Mouse (Mus musculus) cerebellum, postnatal 4 days (tissue): Measurements from ENCODE around the gene Pcsk4.

Source experiments
- DNase-seq, 2 experiments: peaks; one replicate each; pipeline ENCODE4 v3.0.0; 2022; ENCODE audit warnings: low spot score in 2 of 2, mixed read lengths in 1 of 2

The Pcsk4 gene

DNA sequence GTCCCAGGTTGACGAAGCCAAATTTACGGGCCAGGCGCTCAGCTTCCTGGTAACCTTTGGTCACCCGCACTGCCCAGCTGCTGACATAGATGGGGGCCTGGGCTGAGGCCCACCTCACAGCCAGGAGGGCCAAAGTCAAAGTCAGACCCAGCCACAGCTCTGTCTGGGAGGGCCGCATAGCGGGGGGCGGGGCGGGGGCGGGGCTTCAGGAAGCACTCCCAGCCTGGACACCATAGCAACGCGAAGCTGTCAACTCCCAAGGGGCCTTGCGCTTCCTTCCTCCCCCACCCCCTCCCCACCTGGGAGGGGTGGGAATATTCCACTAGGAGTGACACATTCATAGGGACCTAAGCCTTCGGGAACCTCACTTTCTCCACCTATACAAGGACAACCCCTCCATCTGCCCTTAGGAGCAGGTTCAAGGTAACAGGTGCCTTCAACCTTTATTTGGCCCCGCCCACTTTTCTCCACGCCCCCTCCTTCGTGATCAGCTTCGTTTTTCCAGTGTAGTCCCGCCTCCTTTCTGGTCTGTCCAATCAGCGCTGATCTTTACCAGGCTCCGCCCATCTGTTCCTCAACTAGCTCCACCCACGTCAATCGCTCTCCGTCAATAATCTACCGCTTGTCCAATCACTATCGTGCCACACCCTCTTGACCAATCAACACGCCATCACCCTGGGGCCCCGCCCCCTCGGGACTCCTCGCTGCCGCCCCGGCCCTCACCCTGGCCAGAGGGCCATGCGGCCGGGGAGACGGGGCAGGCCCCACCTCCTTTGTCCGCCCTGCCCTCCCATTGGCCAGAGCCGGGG is at the start of gene Pcsk4, which contains the start of gene Reep6:
Gene Pcsk4 (minus strand): TSS at position 226 of the 809 bp plus-strand sequence.
Gene Reep6 (plus strand): TSS at position 681 of the 809 bp plus-strand sequence.
- DNase-seq, result peak; percentile 95 to 97

DNA sequence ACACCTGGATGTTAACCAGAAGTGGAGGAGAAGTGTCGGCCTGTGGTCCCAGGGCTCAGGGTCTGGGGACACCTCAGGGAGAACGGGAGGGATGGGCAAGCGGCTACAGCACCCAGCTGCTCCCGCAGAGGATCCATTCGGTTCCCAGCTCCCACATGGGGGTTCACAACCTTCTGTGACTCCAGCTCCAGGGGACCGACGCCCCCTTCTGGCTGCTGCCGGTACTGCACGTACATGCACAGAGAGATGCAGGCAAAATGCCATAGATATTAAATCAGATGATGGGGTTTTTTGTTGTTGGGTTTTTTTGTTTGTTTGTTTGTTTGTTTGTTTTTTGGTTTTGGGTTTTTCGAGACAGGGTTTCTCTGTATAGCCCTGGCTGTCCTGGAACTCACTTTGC is 48.4 kb upstream of the Pcsk4 start:
- DNase-seq, result peak in 1 of 2 experiments; percentile 61

DNA sequence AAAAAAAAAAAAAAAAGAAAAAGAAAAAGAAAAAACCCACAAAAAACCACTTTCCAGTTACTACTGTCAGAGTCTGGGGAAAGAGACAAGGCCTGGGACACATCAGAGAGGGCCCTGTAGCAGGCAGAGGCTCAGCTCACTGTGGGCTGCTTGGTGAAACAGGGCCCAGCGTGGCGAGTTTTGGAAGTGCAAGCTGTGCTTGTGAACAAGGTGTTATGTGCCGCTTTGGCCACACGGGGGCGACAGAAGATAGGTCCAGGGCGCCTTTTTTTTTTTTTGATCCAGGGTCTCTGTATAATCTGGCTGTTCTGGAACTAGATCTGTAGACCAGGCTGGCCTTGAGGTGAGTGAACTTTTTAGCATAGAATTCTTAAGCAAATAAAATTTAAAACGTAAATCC is 46.9 kb upstream of the Pcsk4 start:
- DNase-seq, result peak; percentile 93 to 96

DNA sequence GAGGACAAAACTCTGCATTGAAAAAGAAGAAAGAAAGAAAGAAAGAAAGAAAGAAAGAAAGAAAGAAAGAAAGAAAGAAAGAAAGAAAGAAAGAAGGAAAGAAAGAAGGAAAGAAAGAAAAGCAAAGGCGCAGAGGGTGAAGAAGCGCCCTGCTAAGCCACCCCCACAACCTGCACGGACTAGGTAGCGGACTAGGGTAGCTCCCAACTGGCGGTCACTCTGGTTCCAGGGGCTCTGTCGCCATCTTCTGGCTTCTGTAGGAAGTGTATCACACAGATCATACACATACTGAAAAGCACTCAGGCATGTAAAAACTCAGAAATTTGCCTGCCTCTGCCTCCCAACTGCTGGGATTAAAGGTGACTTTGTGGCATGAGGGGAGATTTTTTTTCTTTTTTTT is 44.8 kb upstream of the Pcsk4 start:
- DNase-seq, result peak in 1 of 2 experiments; percentile 80

DNA sequence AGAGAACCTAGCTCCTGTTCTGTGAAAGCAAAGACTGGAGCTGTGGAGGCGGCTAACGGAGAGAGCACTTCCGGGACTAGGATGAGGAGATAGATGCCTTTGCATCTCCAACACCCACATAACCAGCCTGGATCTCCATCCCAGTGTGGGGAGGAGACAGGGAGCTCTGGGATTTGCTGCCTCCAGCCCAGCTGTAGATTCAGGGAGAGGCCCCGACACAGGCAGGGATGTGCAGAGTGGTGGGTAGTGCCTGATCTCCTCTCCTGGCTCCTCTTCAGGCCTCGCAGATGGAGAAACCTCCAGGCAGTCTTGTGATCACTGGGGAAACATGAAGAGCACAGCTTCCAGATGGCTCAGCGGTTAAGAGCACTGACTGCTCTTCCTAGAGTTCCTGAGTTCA is 43.4 kb upstream of the Pcsk4 start:
- DNase-seq, result no peak

DNA sequence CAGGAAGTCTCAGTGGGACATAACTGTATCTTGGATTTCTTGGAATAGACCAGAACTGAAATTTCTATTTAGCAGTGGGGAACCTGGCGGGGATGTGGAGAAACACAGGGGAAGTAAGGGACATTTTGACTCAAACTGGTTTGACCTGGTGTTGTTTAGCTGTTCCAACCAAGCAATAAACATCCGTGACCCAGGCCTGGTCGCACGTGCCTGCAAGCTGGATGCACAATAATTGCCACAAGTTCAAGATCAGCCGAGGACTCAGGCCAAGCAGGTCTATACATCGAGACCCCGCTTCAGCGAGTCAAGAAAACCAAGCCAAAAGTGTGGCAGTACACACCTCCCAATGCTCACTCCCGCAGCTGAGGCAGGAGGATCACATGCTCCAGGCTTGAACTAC is 42.7 kb upstream of the Pcsk4 start:
- no peak for DNase-seq

DNA sequence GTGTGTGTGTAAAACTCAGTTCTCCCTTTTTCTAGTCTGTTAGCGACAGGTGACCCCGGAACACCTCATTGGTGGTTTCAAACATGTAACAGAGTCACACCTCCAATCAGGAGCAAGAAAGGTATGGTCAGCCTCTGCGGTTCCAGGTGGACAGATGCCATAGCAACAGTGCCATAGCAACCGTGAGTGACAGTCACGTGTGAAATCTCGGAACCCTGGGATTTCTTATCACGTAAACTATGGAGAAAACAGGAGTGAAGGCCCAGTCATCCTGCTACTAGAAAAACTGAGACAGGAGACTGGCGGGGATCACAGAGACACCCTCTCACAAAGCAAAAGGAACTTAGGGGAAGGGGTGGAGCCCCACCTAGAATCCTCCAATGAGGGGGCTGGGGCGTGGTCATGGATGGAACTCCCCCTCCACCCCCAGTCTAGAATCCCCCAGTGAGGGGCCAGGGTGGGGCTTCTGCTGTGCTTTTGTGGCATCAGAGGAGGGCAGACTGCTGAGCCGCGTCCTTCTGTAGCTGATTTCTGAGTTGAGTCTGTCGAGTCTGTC is 42.2 kb upstream of the Pcsk4 start:
- peak in 1 of 2 experiments; percentile 48 for DNase-seq

DNA sequence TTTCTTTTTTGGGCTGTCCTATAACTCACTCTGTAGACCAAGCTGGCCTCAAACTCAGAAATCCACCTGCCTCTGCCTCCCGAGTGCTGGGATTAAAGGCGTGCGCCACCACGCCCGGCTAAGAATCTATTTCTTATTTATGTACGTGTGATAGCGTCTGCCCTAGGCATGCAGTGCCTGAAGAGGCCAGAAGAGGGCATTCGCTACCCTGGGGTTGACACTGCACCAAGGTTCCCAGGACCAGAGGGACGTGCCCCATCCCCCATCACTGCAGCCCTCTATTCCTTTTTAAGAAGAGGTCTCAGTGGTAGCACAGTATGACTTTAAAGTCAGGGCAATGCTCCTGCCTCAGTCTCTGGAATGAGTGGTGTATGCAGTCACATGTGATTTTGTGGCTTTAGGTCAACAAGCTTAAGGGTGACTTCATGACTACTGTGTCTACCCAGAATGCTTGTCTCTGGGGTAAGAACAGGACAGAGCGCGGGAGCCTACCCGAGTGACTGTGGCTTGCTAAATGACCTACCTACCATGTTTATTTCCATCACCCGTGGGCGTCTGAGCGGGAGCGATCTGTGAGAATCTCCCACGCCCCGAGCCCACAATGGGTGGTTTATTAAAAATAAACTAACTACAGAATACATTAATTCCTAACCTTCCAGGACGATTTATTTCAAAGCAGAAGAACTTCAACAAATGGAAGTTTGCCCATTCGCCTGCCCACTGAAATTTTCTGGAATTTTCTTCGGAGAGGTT is 40.9 kb upstream of the Pcsk4 start:
- DNase-seq, result no peak

DNA sequence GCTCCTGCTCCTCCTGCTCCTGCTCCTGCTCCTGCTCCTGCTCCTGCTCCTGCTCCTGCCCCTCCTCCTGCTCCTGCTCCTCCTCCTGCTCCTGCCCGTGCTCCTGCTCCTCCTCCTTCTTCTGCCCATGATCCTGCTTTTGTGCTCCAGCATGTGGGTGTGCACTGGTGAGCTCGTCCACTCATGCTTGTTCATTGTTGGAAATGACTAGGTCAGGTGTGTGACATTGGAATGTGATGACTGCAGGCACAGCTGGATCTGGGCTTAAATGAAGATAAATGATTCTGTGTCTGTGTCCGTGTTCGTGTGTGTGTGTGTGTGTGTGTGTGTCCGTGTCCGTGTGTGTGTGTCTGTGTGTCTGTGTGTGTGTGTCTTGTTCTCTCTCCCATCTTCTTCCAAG is 39.1 kb upstream of the Pcsk4 start:
- DNase-seq, result no peak

DNA sequence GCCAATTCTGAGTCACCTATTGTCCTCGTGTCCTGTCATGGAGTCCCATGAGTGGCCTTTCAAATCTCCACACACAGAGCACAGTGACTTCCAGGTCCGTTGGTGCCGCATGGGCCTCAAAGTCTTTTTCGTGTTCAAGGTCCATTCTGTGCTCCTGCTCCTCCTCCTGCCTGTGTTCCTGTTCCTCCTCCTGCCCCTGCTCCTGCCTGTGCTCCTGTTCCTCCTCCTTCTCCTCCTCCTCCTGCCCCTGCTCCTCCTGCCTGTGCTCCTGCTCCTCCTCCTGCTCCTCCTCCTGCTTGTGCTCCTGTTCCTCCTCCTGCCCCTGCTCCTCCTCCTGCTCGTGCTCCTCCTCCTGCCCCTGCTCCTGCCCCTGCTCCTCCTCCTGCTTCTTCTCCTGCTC is 38.7 kb upstream of the Pcsk4 start:
- DNase-seq, result no peak

DNA sequence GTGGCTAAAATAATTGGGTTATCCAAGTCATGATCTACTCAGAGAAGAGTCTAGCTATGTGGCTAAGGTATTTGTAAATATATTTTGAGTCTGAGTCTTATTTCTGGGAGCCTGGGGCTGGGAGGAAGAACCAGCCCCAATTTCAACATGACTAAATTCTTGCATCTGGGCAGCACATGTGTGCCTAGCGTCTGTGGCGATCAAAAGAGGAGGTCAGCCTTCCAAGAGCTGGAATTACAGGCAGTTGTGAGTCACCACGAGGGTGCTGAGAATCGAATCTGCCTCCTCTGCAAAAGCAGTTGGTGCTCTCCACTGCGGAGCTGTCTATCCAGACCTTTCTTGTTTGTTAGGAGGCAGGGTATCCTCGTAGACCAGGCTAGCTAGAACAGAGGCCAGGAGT is 36.4 kb upstream of the Pcsk4 start:
- DNase-seq, result no peak

DNA sequence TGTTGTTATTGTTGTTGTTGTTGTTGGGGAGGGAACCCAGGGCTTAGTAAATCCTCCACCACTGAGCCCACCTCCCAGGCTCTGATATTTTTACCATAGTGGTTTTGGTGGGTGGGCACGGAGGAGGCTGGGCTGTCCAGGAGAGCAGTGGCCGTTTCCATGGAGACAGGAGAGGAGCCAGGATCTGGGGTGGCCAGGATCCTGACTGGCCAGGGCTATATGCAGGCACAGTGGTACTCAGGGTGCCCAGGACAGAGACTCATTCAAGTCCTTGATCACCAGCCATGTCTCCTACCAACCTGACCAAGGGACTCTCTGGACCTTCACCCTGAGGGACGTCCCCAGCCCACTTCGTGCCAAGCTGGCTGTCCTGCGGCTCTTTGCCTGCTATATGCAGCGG is 34.4 kb upstream of the Pcsk4 start:
- DNase-seq, result no peak

DNA sequence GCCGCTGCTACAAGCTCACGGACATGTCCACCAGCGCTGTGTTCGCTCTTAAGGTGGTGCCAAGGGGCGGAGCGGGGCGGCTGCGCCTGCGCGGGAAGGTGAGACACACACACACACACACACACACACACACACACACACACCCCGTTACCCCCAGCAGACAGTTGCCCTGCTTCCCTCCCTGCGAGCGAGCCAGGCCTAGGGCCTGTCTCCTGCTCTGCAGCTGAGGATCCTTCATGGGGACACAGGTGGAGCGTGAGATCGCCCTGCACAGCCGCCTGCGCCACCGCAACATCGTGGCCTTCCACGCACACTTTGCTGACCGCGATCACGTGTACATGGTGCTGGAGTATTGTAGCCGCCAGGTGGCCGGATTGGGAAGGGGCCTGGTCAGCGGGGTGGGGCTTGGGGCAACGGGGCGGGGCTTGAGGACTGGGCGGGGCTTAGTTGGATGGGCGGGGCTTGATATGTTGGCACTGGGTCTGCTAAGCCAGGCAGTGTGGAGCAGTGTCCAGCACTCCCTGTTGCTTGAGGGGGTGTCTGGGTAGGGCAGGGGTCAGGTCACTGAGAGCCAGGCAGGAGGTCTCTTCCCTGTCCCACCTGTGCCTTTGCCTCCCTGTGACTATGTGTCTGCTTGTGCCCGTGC is 28.8 kb upstream of the Pcsk4 start:
- DNase-seq, result no peak

DNA sequence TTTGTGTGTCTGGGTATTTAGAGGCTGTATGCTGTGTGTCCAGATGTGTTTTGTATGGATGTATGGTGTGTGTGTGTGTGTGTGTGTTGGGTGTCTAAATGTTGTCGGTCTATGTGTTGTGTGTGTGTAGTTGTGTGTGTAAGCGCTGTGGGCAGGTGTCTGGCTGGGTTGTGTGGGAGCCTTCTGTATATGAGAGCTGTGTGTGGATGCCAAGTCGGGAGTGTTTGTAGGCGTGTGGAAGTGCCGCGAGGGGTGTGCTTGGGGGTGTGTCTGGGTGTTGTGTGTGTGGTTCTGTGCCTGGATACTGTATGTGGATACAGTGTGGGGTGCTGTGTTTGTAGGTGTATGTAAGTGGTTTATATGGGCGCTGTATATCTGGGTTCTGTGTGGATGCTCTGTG is 28.0 kb upstream of the Pcsk4 start:
- DNase-seq, result no peak

DNA sequence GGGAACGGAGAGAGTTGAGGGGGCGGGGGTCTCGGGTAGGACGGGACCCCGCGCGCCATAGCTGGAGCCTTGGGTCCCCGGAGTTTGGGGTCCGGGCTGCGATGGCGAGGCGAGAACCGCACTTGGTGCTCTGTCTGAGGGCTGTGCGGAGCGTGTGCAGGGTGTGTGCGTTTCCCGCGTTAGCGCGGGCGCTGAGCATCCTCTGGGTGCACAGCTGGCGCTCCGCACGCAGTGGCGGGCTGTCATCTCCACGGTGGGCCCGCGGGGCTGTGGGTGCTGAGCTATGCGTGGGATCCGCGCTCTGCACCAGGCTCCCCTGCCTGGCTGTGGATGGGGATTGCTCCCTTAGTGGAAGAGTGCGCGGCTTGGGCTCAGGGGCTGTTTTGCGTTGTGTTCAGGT is 27.4 kb upstream of the Pcsk4 start:
- DNase-seq, result no peak

DNA sequence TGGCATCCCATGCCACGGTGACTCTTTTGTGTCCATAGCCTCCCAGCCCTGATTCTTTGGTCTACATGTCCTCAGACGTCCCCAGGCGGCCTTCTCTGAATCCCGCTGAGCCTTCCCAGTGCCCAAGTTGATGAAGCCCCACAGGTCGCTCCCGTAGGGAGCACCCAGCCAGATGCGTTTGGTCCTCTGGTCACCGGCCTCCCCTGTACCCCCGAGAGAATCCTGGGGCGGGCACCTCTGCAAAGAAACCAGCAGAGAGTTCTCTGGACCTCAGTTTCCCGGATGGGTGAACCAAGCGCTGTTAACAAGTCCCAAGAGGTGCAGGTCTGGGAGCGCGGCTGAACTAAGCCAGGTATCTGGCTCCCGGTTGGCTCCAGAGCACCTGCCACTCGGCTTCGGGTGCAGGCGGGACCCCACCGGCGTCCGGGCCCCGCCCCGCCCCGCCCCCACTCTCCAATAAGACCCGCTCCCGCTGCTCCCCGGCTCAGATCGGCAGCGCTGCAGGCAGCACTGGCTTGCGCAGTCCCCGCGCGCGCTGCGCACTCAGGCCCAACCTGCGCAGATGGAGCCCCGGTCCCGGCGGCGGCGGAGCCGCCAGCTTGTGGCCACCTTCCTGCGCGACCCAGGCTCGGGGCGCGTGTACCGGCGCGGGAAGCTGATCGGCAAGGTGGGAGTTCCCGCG is 26.8 kb upstream of the Pcsk4 start, which contains the start of gene Plk5:
Gene Plk5 (plus strand): TSS at position 459 of the 682 bp plus-strand sequence.
- DNase-seq, result no peak

DNA sequence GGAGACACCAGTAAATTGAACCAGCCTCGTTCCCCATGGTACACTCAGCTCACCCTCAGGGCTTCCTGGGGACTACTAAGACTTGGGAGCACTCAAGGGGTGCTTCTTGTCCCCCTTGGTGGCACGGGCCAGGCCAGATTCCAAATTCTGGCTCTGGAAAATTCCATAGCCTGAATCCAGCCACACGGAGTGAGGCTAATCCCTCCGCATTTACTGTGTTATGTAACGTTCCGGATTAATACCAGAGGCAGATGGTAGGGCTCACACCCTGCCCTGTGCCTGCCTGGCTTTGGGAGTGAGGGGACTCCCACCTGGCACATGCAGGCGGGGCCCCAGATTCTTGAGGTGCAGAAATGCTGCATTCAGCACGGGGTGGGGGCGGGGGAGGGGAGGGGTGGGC is 26.1 kb upstream of the Pcsk4 start:
- no peak for DNase-seq

DNA sequence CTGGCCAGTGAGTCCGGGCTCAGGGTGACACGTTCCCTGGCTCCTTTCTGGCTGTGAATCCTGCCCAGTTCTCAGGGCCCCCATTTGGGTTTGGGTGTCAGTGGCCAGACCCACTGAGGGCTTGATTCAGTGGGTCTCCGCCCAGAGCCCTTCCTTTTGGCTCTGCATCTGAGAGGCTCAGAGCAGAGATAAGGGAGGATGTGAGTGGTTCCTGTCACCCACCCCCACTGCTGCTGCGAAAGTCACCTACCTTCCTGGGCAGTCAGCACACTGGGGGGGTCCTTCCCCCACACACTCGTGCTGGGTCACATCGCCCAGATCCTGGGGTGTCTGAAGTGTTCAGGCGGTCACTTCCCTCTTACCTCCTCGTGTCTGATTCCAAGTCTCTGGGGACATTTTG is 23.4 kb upstream of the Pcsk4 start:
- no peak for DNase-seq

DNA sequence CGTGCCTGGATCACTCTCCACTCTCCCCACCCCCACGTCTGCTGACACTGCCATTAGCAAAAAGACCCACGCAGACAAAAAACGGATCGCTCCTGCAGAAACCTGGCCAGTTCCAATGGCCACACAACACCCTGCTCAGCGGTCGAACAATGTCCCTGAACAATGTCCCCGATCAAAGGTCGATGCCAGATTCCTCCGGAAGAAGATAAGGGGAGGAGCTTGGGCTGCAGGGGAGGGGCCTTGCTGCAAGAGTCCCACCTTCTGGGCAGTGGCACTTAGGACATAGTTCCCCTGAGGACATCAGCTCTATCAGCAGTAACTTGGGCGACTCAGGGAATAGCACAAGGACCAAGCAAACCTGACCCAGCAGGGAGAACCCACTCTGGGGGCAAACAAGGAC is 22.6 kb upstream of the Pcsk4 start:
- DNase-seq, result no peak

DNA sequence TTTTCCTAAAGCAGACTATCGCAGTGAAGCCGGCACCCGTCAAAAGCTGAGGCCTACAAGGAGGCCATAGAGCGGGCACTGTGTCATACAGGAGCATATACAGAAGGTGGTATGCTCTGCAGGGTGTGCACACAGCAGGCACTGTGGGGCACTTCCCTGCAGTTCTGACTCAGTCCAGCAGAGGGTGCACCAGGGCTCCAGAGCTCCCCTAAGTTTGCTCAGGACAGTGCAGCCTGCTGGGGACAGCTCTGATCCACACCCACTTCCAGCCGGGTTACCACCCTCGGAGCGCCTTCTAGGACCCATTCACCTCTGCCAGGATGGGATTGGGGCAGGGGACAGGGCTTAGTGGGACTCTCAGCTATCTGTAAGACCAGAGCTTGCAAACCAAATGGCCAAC is 21.0 kb upstream of the Pcsk4 start:
- peak; percentile 66 to 86 for DNase-seq

DNA sequence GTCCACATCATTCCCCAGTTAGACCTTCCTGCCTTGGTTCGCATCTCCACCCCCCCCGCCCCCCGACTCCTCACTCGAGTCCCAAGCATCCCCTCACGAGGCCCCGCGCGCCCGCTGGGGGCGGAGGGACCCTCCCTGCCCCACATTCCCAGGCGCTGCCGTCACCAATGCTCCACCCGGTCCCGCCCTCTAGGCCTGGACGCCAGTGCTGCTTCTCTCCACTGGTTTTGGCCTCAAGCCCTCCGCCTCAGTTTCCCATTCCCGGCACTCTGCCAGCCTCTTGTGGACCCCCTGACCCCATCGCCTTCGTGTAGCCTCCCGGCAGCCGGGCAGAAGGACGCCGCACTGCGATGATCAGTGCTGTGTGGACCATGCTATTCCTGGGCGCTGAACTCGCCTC is 19.7 kb upstream of the Pcsk4 start:
- DNase-seq, result no peak
